Mouse (Mus musculus) heart, postnatal 0 days (tissue): Measurements from ENCODE around the gene Ankrd9. TPM values are rescaled to one million over a fixed set of nuclear protein-coding genes. Genes with fewer than 3 reads are reported as not detected.
A peak's percentile ranks its signal among the peaks of the same experiment; 100 is the strongest.

ENCODE experiments used
- ATAC-seq: fragments of 200-750 bp; cut with Nextera tagmentation; 2 replicates; pipeline ENCODE4 v1.8.0; 2017; ENCODE audit warnings: low read depth, moderate number of reproducible peaks, moderate library complexity; ENCODE audit not compliant: insufficient read depth
- DNase-seq: peaks from one replicate; pipeline ENCODE4 v3.0.0-alpha.2; 2016; ENCODE audit warnings: low spot score
- H3K27ac ChIP-seq: fragments of 300-500 bp; sonication (generic); 2 replicates; pipeline ENCODE4 v1.5.1; 2014; ENCODE audit warnings: low read depth, mild to moderate bottlenecking
- H3K27me3 ChIP-seq: fragments of 300-500 bp; sonication (generic); 2 replicates; pipeline ENCODE4 v1.6.1; 2014; ENCODE audit warnings: low read length, mixed read lengths; ENCODE audit not compliant: control insufficient read depth, insufficient read depth
- H3K36me3 ChIP-seq: fragments of 300-500 bp; sonication (generic); replicated peaks from 2 replicates; pipeline ENCODE4 v1.6.1; 2014; ENCODE audit warnings: low read length, mixed read lengths; ENCODE audit not compliant: control insufficient read depth, insufficient read depth
- H3K4me1 ChIP-seq: fragments of 300-500 bp; sonication (generic); 2 replicates; pipeline ENCODE4 v1.6.1; 2014; ENCODE audit warnings: antibody characterized with exemption; ENCODE audit not compliant: control insufficient read depth, insufficient read depth
- H3K4me2 ChIP-seq: fragments of 300-500 bp; sonication (generic); 2 replicates; pipeline ENCODE4 v1.6.1; 2014; ENCODE audit warnings: low read depth, mild to moderate bottlenecking, low read length, moderate library complexity
- H3K4me3 ChIP-seq: fragments of 300-500 bp; sonication (generic); 2 replicates; pipeline ENCODE4 v1.5.1; 2014; ENCODE audit warnings: low read depth, low read length
- H3K9ac ChIP-seq: fragments of 300-500 bp; sonication (generic); replicated peaks from 2 replicates; pipeline ENCODE4 v1.6.1; 2014; ENCODE audit warnings: low read depth, low read length, mixed read lengths
- H3K9me3 ChIP-seq: fragments of 300-500 bp; sonication (generic); replicated peaks from 2 replicates; pipeline ENCODE4 v1.6.1; 2016; ENCODE audit warnings: low read length; ENCODE audit not compliant: control insufficient read depth
- CTCF ChIP-seq: IDR thresholded peaks from 2 replicates; pipeline ENCODE4 v1.5.1; 2016; ENCODE audit warnings: antibody characterized with exemption, control low read depth, low read depth
- EP300 ChIP-seq: IDR thresholded peaks from 2 replicates; pipeline ENCODE4 v1.6.1; 2016; ENCODE audit warnings: antibody characterized with exemption, low read depth
- WGBS: fragments of 180-500 bp; shearing (Covaris S2); extraction: QIAGEN DNeasy Blood & Tissue Kit; methylation state at CpG from one replicate; pipeline ENCODE4 v1.1.7; 2014; 5-methylcytosine and 5-hydroxymethylcytosine counted together
- polyA plus RNA-seq: library from polyadenylated mRNA; unstranded; fragments of >200 nt; fragmentation: Nextera tagmentation; extraction: Ambion mirVana; gene quantifications from 2 replicates; pipeline ENCODE4 v1.2.1, GENCODE M21; 2015
- total RNA-seq: library from RNA; depleted of rRNA; stranded (reverse); fragments of >200 nt; gene quantifications from 2 replicates; pipeline ENCODE4 v1.2.3, GENCODE M21; 2014; ENCODE audit warnings: low replicate concordance; rRNA removed

Ankrd9 gene
- total and polyA plus RNA-seq, 2 experiments from 2014 or later = 34.6 to 39.1 TPM

- Histone ChIP-seq H3K9me3 (no peaks in the 10 kb centered on the region), H3K27me3 (no peaks in the 10 kb centered on the region), H3K36me3 (peaks cover 39% of the 10 kb centered on the region), H3K9ac (no peak overlapping the region), H3K4me2 (no peak overlapping the region), H3K4me3 (no peak overlapping the region), H3K4me1 (no peaks in the 10 kb centered on the region), H3K27ac (no peak overlapping the region)
- TF ChIP-seq CTCF = peak; percentile 90
- no peak for TF ChIP-seq EP300
- 61% methylated on average over 9 of the region's 9 CpGs for WGBS
- DNase-seq = peak; percentile 92
- peak; percentile 90 for ATAC-seq
Measured at GRCm38 (mm10) chr12:110935983-110936620, 42.7 kb downstream of the Ankrd9 start.

- Histone ChIP-seq H3K4me3 (no peak overlapping the region), H3K27me3 (no peaks in the 10 kb centered on the region), H3K9ac (no peak overlapping the region), H3K27ac (no peak overlapping the region), H3K36me3 (peaks cover 39% of the 10 kb centered on the region), H3K9me3 (no peaks in the 10 kb centered on the region), H3K4me2 (no peak overlapping the region), H3K4me1 (no peaks in the 10 kb centered on the region)
- DNase-seq (no peak), ATAC-seq (no peak)
- WGBS = 47% methylated on average over 5 of the region's 5 CpGs
- TF ChIP-seq CTCF (no peak), EP300 (no peak)
Measured at GRCm38 (mm10) chr12:110932820-110933219, 46.0 kb downstream of the Ankrd9 start.

Other genes starting within 250 kb of the Ankrd9 start
- 36.9 and 45.8 TPM in 2 replicates for gene Wdr20, start 241.1 kb downstream of the Ankrd9 start, total RNA-seq
- 10.7 and 12.1 TPM in 2 replicates for gene Wdr20, start 241.1 kb downstream of the Ankrd9 start, polyA plus RNA-seq
- gene Mok, start 138.1 kb downstream of the Ankrd9 start, total RNA-seq = 3.1 and 7.4 TPM in 2 replicates
- gene Mok, start 138.1 kb downstream of the Ankrd9 start, polyA plus RNA-seq = 2.2 and 2.3 TPM in 2 replicates
- 4.1 and 6.3 TPM in 2 replicates for gene Zfp839, start 128.8 kb downstream of the Ankrd9 start, total RNA-seq
- 2.6 and 3.2 TPM in 2 replicates for gene Zfp839, start 128.8 kb downstream of the Ankrd9 start, polyA plus RNA-seq
- 59.1 and 91.0 TPM in 2 replicates for gene Cinp, start 89.9 kb downstream of the Ankrd9 start, total RNA-seq
- gene Cinp, start 89.9 kb downstream of the Ankrd9 start, polyA plus RNA-seq = 44.0 and 47.8 TPM in 2 replicates
- gene Tecpr2, start 89.8 kb downstream of the Ankrd9 start, total RNA-seq = 4.1 and 4.7 TPM in 2 replicates
- 1.3 and 1.4 TPM in 2 replicates for gene Tecpr2, start 89.8 kb downstream of the Ankrd9 start, polyA plus RNA-seq
- 14.2 and 19.0 TPM in 2 replicates for gene Rcor1, start 60.3 kb upstream of the Ankrd9 start, total RNA-seq
- 4.4 and 5.1 TPM in 2 replicates for gene Rcor1, start 60.3 kb upstream of the Ankrd9 start, polyA plus RNA-seq
- gene Traf3, start 187.3 kb upstream of the Ankrd9 start, total RNA-seq = 7.2 and 8.3 TPM in 2 replicates
- 2.9 and 3.2 TPM in 2 replicates for gene Traf3, start 187.3 kb upstream of the Ankrd9 start, polyA plus RNA-seq
- gene 4930595D18Rik, start 205.5 kb upstream of the Ankrd9 start, total RNA-seq = not detected in 2 replicates
- not detected in 2 replicates for gene 4930595D18Rik, start 205.5 kb upstream of the Ankrd9 start, polyA plus RNA-seq